Mouse (Mus musculus) hindbrain, embryonic 13.5 days (tissue): ENCODE data around the gene Tubgcp3. TPM values are rescaled to one million over a fixed set of nuclear protein-coding genes. Genes with fewer than 3 reads are reported as not detected.

ENCODE experiments used
- ATAC-seq: fragments of 200-750 bp; cut with Nextera tagmentation; 2 replicates; pipeline ENCODE4 v1.8.0; 2017; ENCODE audit warnings: moderate TSS enrichment; ENCODE audit not compliant: low FRiP score
- H3K27ac ChIP-seq: fragments of 300-500 bp; sonication (generic); 2 replicates; pipeline ENCODE4 v1.5.1; 2015; ENCODE audit warnings: inconsistent platforms, mild to moderate bottlenecking, moderate library complexity
- H3K27me3 ChIP-seq: fragments of 300-500 bp; sonication (generic); 2 replicates; pipeline ENCODE4 v1.6.1; 2015; ENCODE audit warnings: mild to moderate bottlenecking, inconsistent platforms
- H3K36me3 ChIP-seq: fragments of 300-500 bp; sonication (generic); 2 replicates; pipeline ENCODE4 v1.6.1; 2015; ENCODE audit warnings: mild to moderate bottlenecking, inconsistent platforms
- H3K4me1 ChIP-seq: fragments of 300-500 bp; sonication (generic); replicated peaks from 2 replicates; pipeline ENCODE4 v1.6.1; 2015; ENCODE audit warnings: inconsistent platforms
- H3K4me2 ChIP-seq: fragments of 300-500 bp; sonication (generic); 2 replicates; pipeline ENCODE4 v1.6.1; 2015; ENCODE audit warnings: inconsistent platforms, mild to moderate bottlenecking, moderate library complexity
- H3K4me3 ChIP-seq: fragments of 300-500 bp; sonication (generic); 2 replicates; pipeline ENCODE4 v1.5.1; 2015; ENCODE audit warnings: mild to moderate bottlenecking, inconsistent platforms
- H3K9ac ChIP-seq: fragments of 300-500 bp; sonication (generic); 2 replicates; pipeline ENCODE4 v1.6.1; 2015; ENCODE audit warnings: mild to moderate bottlenecking, inconsistent platforms
- H3K9me3 ChIP-seq: fragments of 300-500 bp; sonication (generic); 2 replicates; pipeline ENCODE4 v1.6.1; 2016; ENCODE audit warnings: inconsistent platforms
- WGBS: fragments of 180-500 bp; shearing (Covaris S2); methylation state at CpG from one replicate; pipeline ENCODE4 v1.1.7; 2015; 5-methylcytosine and 5-hydroxymethylcytosine counted together
- microRNA-seq: library from miRNA; unstranded; fragments of <30 nt; microRNA quantifications from one replicate; pipeline ENCODE4, GENCODE M21; 2016
- polyA plus RNA-seq: library from polyadenylated mRNA; unstranded; fragments of >200 nt; fragmentation: Nextera tagmentation; extraction: Ambion mirVana; gene quantifications from 2 replicates; pipeline ENCODE4 v1.2.1, GENCODE M21; 2015

Gene Tubgcp3
- polyA plus RNA-seq, 1 experiment from 2014 or later = 41.5 TPM

DNA sequence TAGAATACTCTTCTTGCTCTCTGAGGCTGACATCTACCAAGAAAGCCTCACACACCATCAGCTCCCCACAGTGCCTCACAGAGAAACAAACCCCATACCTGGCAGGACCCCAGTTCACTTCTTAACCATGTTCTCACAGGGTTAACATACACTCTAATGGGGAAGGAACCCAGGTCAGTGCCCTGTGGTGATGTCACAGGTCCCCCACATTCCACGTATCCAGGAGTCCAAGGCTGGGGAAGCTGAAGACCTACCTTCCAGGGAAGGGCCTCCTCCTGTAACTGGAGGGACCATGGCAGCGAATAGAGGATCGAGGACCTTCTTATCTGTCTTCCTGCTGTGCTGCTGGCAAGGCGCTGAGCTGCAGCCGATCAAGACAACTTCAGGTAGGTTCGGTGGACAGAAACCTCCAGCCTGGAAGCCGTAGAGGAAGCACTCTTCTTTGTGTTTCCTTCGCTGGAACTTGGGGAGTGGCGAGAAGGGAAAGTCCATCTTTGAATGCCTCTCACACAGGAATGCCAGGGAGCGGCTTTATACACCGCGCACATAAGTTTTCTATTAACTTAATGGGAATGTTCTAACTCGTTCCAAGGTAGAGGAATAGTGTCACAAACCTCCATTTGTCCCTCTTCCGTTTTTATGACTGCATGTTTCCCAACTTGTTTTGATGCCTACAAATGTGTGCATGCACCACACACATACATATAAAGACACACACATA lies 99.1 kb downstream of the Tubgcp3 start, which contains the start of gene Spaca7:
TSS of gene Spaca7 (plus strand) at position 216 of the 721 bp plus-strand sequence.
- H3K36me3 ChIP-seq = no peaks in the 10 kb centered on the region
- WGBS = 77% methylated on average over 14 of the region's 14 CpGs
- no peak for ATAC-seq
- H3K4me1 ChIP-seq = no peaks in the 10 kb centered on the region
- no peak within 1 kb of the TSS for H3K4me3 ChIP-seq
- no peak within 1 kb of the TSS for H3K4me2 ChIP-seq
- no peaks in the 10 kb centered on the region for H3K9me3 ChIP-seq
- H3K27me3 ChIP-seq = peaks cover 27% of the 10 kb centered on the region
- no peak within 1 kb of the TSS for H3K9ac ChIP-seq
- H3K27ac ChIP-seq = no peak within 1 kb of the TSS

DNA sequence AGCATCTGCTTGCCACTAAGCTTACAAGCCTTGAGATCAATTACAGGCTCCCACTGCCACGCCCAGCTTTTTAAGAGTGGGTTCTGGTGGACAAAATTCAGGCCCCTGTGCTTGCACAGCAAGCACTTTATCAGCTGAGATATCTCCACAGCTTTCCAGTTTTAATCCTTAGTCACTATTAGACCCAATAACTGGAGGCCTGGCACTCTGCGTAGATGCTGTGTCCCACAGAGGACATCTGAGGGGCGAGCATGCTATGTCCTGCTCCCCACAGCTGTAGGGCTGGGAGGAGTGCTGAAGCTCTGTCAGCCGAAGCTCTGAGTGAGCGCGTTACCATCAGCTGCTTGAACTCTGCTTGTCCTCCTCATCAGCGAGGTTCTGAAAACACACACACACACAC lies 105.5 kb downstream of the Tubgcp3 start:
- peaks cover 59% of the 10 kb centered on the region for H3K27me3 ChIP-seq
- H3K4me3 ChIP-seq = no peak overlapping the region
- H3K27ac ChIP-seq = no peak overlapping the region
- no peak for ATAC-seq
- H3K9me3 ChIP-seq = no peaks in the 10 kb centered on the region
- H3K4me1 ChIP-seq = no peaks in the 10 kb centered on the region
- no peaks in the 10 kb centered on the region for H3K36me3 ChIP-seq
- no peak overlapping the region for H3K9ac ChIP-seq
- no peak overlapping the region for H3K4me2 ChIP-seq
- 55% methylated on average over 7 of the region's 7 CpGs for WGBS

DNA sequence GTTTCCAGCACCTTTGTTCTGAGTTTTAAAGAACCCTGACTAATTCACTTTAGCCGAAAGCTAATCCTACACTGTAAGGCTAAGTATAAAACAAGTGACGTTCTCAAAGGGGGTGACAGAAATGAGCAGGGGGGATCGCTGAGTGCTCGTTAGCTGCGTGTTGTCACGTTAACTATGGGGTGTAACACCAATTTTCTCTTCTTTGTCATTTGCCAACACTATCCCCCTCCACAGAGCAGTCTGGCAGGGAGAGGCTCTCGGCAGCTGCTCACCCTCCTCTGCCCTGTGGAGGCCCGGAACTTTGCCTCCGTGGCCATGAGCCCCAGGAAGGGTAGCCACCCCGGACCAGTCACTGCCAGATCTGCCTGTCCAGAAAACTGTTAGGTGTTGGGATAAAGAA lies 106.6 kb downstream of the Tubgcp3 start:
- H3K27me3 ChIP-seq = peaks cover 67% of the 10 kb centered on the region
- WGBS = 64% methylated on average over 10 of the region's 10 CpGs
- no peaks in the 10 kb centered on the region for H3K36me3 ChIP-seq
- no peaks in the 10 kb centered on the region for H3K9me3 ChIP-seq
- no peak for ATAC-seq
- no peak overlapping the region for H3K9ac ChIP-seq
- H3K4me3 ChIP-seq = no peak overlapping the region
- H3K4me1 ChIP-seq = no peaks in the 10 kb centered on the region
- no peak overlapping the region for H3K4me2 ChIP-seq
- H3K27ac ChIP-seq = no peak overlapping the region

DNA sequence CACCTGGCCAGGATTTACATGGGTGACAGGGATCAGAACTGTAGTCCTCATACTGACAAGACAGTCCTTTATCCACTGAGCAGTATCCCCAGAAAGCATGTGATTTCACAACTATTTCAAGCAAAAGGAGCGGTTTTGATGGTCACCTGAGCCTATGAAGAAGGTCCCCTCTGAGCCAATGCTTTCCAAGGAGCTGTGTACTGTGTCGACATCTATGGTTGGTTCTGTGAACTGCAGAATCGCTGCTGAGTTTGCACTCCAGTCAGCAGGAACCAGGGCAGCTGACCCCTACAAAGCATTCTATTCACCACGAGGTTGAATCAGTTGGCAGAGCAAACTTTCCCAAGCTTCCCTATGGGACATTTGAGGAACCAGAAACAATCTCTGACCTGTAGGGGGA lies 107.7 kb downstream of the Tubgcp3 start:
- H3K27ac ChIP-seq = no peak overlapping the region
- no peak overlapping the region for H3K9ac ChIP-seq
- no peak overlapping the region for H3K4me2 ChIP-seq
- no peaks in the 10 kb centered on the region for H3K36me3 ChIP-seq
- peak; percentile 59; the same call in 1 of the 2 replicates for ATAC-seq
- no peaks in the 10 kb centered on the region for H3K4me1 ChIP-seq
- no peak overlapping the region for H3K4me3 ChIP-seq
- 4% methylated on average over 4 of the region's 4 CpGs for WGBS
- H3K27me3 ChIP-seq = peaks cover 77% of the 10 kb centered on the region
- H3K9me3 ChIP-seq = no peaks in the 10 kb centered on the region

Small RNA genes lying within 50 kb of the gene (microRNA-seq; reads per million reads assigned to microRNA genes)
- gene Gm26483 = not detected

Other genes starting within 250 kb of the Tubgcp3 start
- gene Spaca7, start 99.2 kb downstream of the Tubgcp3 start, polyA plus RNA-seq = not detected in 2 replicates
- 7.9 and 8.8 TPM in 2 replicates for gene Atp11a, start 84.8 kb upstream of the Tubgcp3 start, polyA plus RNA-seq
- gene Mcf2l, start 201.6 kb upstream of the Tubgcp3 start, polyA plus RNA-seq = 119 and 125 TPM in 2 replicates